Mouse (Mus musculus): ENCODE data around the gene Rasef. TPM values are rescaled to one million over a fixed set of nuclear protein-coding genes. Genes with fewer than 3 reads are reported as not detected.

Rasef gene
- polyA plus RNA-seq (2014; fragmentation: Nextera tagmentation; extraction: Ambion mirVana): 0.42 and 0.61 TPM in 2 replicates

DNA sequence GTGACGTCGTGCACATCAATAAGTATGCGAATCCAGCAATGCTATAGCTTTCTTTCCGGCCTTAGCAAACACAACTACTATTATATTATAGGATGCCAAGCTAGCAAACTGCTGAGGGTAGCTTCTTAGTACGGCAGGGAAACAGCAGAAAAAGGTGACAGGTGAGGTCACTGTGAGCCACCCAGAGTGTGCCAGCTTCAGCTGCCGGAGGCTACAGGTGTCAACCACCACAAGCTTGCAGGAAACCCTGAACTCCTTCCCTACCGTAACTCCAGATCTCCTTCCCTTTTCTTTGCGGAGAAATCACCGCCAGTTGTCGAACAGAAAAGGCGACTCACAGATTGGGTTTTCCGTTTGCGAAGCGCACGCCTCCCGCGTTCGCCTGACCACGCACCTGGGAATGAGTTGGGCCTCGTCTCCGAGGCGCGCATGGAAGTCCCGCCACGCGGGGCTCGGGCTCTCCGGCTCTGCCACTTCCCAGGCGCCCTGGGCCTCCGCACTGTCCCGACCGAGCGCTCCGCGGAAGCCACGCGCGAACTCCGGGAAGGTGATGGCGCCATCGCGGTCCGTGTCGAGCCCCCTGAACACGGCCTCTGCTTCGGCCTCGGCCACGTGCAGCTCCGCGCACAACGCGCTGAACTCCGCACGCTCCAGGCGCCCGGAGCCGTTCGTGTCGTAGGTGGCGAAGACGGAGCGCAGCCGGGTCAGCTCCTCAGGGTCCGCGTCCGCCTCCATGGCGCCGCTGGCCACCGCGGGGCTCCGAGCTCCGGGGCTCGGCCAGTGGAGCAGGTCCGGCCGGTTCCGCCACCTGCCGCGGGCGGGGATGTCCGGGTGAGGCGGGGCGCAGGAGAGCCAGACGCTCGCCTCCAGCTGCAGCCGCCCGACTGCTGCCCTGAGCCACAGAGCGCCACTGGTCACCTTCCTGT lies at the start of gene Rasef:
Rasef (minus strand) TSS at position 735 of the 926 bp plus-strand sequence.
- Histone ChIP-seq H3K36me3 (ENCODE audit: control insufficient read depth, insufficient read depth, low read length) (no peaks in the 10 kb centered on the region), H3K4me3 (ENCODE audit: low read depth, low read length) (peak within 1 kb of the TSS; percentile 43), H3K4me1 (ENCODE audit: control insufficient read depth, insufficient read depth, low read length) (0 out of 2 replicates have a peak, but pooled peaks cover 6% of the 10 kb centered on the region), H3K9ac (ENCODE audit: low read length) (peak within 1 kb of the TSS; percentile 50), H3K27ac (ENCODE audit: low read depth, low read length) (no peak within 1 kb of the TSS), H3K27me3 (ENCODE audit: control insufficient read depth, insufficient read depth, low read length) (peaks cover 16% of the 10 kb centered on the region), H3K9me3 (ENCODE audit: control insufficient read depth, low read length) (no peaks in the 10 kb centered on the region), H3K4me2 (ENCODE audit: low read depth) (peak within 1 kb of the TSS; percentile 89)
- WGBS: 6% methylated on average over 87 of the region's 87 CpGs
- DNase-seq (ENCODE audit: low spot score) (peak; percentile 63), ATAC-seq (ENCODE audit: insufficient read depth, low FRiP score, low TSS enrichment) (peak; percentile 71)

DNA sequence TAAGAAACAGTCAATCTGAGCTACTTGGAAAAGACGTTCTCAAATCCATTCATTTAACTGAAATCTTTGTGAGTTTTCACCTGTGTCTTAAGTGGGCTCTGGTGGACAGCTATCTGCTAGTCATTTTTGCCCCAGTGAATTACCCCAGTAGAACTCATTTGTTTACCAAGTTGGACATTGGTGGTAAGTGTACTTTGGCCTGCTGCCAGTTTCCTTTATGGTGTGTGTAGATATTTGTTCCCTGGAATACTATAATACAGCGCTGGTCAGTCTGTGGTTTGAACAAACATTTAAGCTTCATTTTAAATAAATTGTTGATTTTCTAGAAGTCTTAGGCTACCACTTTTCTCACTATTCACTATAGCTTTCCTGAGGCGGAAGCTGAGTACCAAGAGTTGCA lies 35.8 kb upstream of the Rasef start:
- Histone ChIP-seq H3K9ac (ENCODE audit: low read length) (no peak overlapping the region), H3K9me3 (ENCODE audit: control insufficient read depth, low read length) (no peaks in the 10 kb centered on the region), H3K27ac (ENCODE audit: low read depth, low read length) (no peak overlapping the region), H3K36me3 (ENCODE audit: control insufficient read depth, insufficient read depth, low read length) (no peaks in the 10 kb centered on the region), H3K4me2 (ENCODE audit: low read depth) (no peak overlapping the region), H3K4me1 (ENCODE audit: control insufficient read depth, insufficient read depth, low read length) (no peaks in the 10 kb centered on the region), H3K27me3 (ENCODE audit: control insufficient read depth, insufficient read depth, low read length) (no peaks in the 10 kb centered on the region), H3K4me3 (ENCODE audit: low read depth, low read length) (no peak overlapping the region)
- ATAC-seq (ENCODE audit: insufficient read depth, low FRiP score, low TSS enrichment) (no peak), DNase-seq (ENCODE audit: low spot score) (no peak)
- WGBS: 91% methylated on average over 3 of the region's 3 CpGs

DNA sequence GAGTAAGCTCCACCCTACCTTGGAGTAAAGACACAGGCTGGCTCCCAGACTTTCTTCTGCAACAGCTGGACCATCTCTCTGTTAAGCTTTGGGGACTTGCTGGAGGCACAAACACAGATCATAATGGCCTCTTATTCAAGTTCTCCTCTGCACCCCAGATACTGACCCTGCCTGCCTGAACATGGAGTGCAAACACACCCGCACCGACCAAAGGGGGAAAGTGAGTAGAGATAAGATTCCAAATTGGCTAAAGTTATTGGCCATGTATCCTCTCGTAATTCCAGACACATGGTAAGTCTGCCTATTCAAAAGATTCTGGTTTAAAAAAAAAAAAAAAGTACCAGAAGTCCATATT lies 369 bp upstream of the Rasef start:
- peaks cover 16% of the 10 kb centered on the region for H3K27me3 ChIP-seq (ENCODE audit: control insufficient read depth, insufficient read depth, low read length)
- DNase-seq (ENCODE audit: low spot score) (no peak), ATAC-seq (ENCODE audit: insufficient read depth, low FRiP score, low TSS enrichment) (peak; percentile 20)
- 0 out of 2 replicates have a peak, but pooled peaks cover 6% of the 10 kb centered on the region for H3K4me1 ChIP-seq (ENCODE audit: control insufficient read depth, insufficient read depth, low read length)
- H3K27ac ChIP-seq (ENCODE audit: low read depth, low read length): no peak overlapping the region
- no peaks in the 10 kb centered on the region for H3K36me3 ChIP-seq (ENCODE audit: control insufficient read depth, insufficient read depth, low read length)
- H3K4me2 ChIP-seq (ENCODE audit: low read depth): peak overlapping the region; percentile 89
- H3K9me3 ChIP-seq (ENCODE audit: control insufficient read depth, low read length): no peaks in the 10 kb centered on the region
- 43% methylated on average over 3 of the region's 3 CpGs for WGBS
- peak overlapping the region; percentile 50 for H3K9ac ChIP-seq (ENCODE audit: low read length)
- peak overlapping the region; percentile 43 for H3K4me3 ChIP-seq (ENCODE audit: low read depth, low read length)

DNA sequence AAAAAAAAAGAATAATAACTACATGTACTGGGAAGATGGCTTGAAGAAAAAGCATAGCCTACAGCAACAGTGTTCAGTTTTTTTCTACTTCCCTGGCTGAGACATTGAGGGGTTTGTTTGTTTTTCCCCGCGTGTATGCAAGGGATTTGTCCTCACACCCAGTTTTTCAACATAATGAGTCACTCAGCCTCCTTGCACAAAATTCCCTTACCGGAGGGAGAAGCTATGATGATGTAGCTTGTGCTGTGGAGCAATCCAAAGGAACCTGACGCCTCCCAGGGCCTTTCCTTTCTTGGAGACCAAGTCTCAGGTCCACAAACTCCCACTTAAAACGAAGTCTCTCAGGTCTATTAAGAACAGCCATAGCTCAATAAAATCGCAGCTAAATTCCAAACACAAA lies 1.3 kb downstream of the Rasef start:
- Histone ChIP-seq H3K36me3 (ENCODE audit: control insufficient read depth, insufficient read depth, low read length) (no peaks in the 10 kb centered on the region), H3K4me2 (ENCODE audit: low read depth) (no peak overlapping the region), H3K27ac (ENCODE audit: low read depth, low read length) (no peak overlapping the region), H3K27me3 (ENCODE audit: control insufficient read depth, insufficient read depth, low read length) (peaks cover 16% of the 10 kb centered on the region), H3K4me1 (ENCODE audit: control insufficient read depth, insufficient read depth, low read length) (0 out of 2 replicates have a peak, but pooled peaks cover 6% of the 10 kb centered on the region), H3K9me3 (ENCODE audit: control insufficient read depth, low read length) (no peaks in the 10 kb centered on the region), H3K4me3 (ENCODE audit: low read depth, low read length) (no peak overlapping the region), H3K9ac (ENCODE audit: low read length) (no peak overlapping the region)
- DNase-seq (ENCODE audit: low spot score): no peak
- WGBS: 58% methylated on average over 6 of the region's 6 CpGs
- no peak for ATAC-seq (ENCODE audit: insufficient read depth, low FRiP score, low TSS enrichment)

DNA sequence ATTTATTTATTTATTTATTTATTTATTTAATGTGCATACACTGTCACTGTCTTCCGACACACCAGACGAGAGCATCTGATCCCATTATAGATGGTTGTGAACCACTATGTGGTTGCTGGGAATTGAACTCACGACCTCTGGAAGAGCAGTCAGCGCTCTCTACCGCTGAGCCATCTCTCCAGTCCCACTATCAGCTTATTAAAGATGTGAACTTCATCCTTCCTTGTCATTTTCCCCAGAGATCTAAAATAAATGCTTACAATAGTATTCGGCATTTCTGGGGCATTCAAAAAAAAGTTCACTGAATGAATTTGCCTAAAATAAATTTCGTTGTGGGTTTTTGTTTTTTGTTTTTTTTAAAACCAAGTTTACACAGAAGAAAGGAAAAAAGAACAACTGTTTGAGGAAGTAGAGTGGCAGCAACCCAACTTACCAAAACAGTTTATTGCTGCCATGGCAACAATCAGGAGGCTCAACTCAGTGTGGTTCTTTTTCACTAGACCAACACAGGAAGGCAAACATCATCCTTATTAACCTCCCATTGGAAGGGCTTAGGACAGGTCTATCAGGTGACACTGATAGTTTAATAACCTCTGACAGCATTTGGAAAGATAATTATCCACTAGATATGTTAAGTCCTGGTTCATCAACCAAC lies 2.6 kb downstream of the Rasef start:
- H3K4me1 ChIP-seq (ENCODE audit: control insufficient read depth, insufficient read depth, low read length): 0 out of 2 replicates have a peak, but pooled peaks cover 6% of the 10 kb centered on the region
- no peak for DNase-seq (ENCODE audit: low spot score)
- H3K36me3 ChIP-seq (ENCODE audit: control insufficient read depth, insufficient read depth, low read length): no peaks in the 10 kb centered on the region
- no peak overlapping the region for H3K4me2 ChIP-seq (ENCODE audit: low read depth)
- H3K27ac ChIP-seq (ENCODE audit: low read depth, low read length): no peak overlapping the region
- no peak overlapping the region for H3K9ac ChIP-seq (ENCODE audit: low read length)
- 94% methylated on average over 7 of the region's 7 CpGs for WGBS
- no peaks in the 10 kb centered on the region for H3K9me3 ChIP-seq (ENCODE audit: control insufficient read depth, low read length)
- H3K27me3 ChIP-seq (ENCODE audit: control insufficient read depth, insufficient read depth, low read length): peaks cover 16% of the 10 kb centered on the region
- no peak overlapping the region for H3K4me3 ChIP-seq (ENCODE audit: low read depth, low read length)
- ATAC-seq (ENCODE audit: insufficient read depth, low FRiP score, low TSS enrichment): no peak

DNA sequence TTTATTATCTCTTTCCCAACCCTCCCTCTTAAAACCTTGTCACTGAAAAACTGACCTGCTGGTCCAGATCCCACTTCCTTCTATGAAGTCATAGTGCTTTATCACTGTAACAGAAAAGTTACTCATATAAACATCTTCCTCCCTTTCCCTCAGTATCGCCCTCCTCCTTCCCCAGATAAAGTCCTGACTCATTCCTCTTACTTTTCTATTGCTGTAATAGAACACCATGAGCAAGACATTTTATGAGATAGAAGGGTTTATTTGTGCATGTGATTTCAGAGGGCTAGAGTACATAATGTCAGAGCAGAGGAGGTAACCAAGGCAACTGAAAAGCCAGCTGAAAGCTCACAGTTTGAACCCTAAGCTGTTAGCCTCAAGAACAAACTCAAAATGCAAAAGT lies 6.6 kb downstream of the Rasef start:
- ATAC-seq (ENCODE audit: insufficient read depth, low FRiP score, low TSS enrichment) (no peak), DNase-seq (ENCODE audit: low spot score) (no peak)
- H3K9ac ChIP-seq (ENCODE audit: low read length): no peak overlapping the region
- H3K27me3 ChIP-seq (ENCODE audit: control insufficient read depth, insufficient read depth, low read length): no peaks in the 10 kb centered on the region
- H3K27ac ChIP-seq (ENCODE audit: low read depth, low read length): no peak overlapping the region
- H3K4me3 ChIP-seq (ENCODE audit: low read depth, low read length): no peak overlapping the region
- no peak overlapping the region for H3K4me2 ChIP-seq (ENCODE audit: low read depth)
- H3K36me3 ChIP-seq (ENCODE audit: control insufficient read depth, insufficient read depth, low read length): no peaks in the 10 kb centered on the region
- no peaks in the 10 kb centered on the region for H3K9me3 ChIP-seq (ENCODE audit: control insufficient read depth, low read length)
- H3K4me1 ChIP-seq (ENCODE audit: control insufficient read depth, insufficient read depth, low read length): no peaks in the 10 kb centered on the region
- WGBS: 83% methylated on average over 1 of the region's 1 CpGs

DNA sequence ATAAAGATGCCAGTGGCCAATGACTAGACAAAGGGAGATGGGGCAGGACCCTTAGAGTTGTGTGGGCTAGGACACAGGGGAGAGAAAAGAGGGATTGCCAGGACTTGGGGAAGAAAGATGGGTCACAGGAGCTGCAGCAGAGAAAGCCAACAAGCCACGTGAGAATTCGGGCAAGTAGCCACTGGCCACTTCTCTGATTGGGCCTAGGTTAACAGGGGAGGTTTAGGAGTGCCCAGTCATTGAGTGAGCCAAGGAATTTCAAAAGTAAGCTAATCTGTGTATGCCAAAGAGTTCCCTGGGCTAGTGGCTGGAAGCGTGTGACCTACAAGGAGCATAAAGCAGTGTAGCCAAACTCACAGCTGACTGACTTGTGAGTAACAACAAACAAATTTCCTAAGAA lies 9.7 kb downstream of the Rasef start:
- H3K9ac ChIP-seq (ENCODE audit: low read length): no peak overlapping the region
- WGBS: 88% methylated on average over 3 of the region's 3 CpGs
- no peak overlapping the region for H3K4me3 ChIP-seq (ENCODE audit: low read depth, low read length)
- no peak overlapping the region for H3K4me2 ChIP-seq (ENCODE audit: low read depth)
- ATAC-seq (ENCODE audit: insufficient read depth, low FRiP score, low TSS enrichment) (no peak), DNase-seq (ENCODE audit: low spot score) (no peak)
- no peaks in the 10 kb centered on the region for H3K9me3 ChIP-seq (ENCODE audit: control insufficient read depth, low read length)
- H3K27me3 ChIP-seq (ENCODE audit: control insufficient read depth, insufficient read depth, low read length): no peaks in the 10 kb centered on the region
- H3K36me3 ChIP-seq (ENCODE audit: control insufficient read depth, insufficient read depth, low read length): no peaks in the 10 kb centered on the region
- H3K27ac ChIP-seq (ENCODE audit: low read depth, low read length): no peak overlapping the region
- no peaks in the 10 kb centered on the region for H3K4me1 ChIP-seq (ENCODE audit: control insufficient read depth, insufficient read depth, low read length)

DNA sequence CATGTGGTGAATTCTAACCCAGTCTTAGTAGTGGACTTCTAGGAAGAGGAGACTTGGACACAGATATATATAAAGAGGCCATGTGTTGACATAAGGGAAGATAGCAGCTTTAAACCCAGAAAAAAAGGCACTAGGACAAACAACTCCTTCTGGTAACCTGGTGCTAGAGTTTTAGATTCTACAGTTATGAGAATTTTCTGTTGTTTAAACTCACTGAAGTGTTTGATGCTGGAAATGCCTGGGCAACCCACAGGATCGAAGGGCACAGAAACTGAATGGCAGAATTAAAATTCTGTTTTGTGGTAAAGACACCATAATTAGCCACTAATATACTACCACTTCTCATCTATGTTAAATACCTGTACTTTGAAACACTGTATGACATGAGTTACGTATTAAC lies 15.5 kb downstream of the Rasef start:
- no peaks in the 10 kb centered on the region for H3K4me1 ChIP-seq (ENCODE audit: control insufficient read depth, insufficient read depth, low read length)
- H3K36me3 ChIP-seq (ENCODE audit: control insufficient read depth, insufficient read depth, low read length): no peaks in the 10 kb centered on the region
- H3K4me2 ChIP-seq (ENCODE audit: low read depth): no peak overlapping the region
- WGBS: 90% methylated on average over 2 of the region's 2 CpGs
- no peaks in the 10 kb centered on the region for H3K27me3 ChIP-seq (ENCODE audit: control insufficient read depth, insufficient read depth, low read length)
- no peak overlapping the region for H3K9ac ChIP-seq (ENCODE audit: low read length)
- ATAC-seq (ENCODE audit: insufficient read depth, low FRiP score, low TSS enrichment) (no peak), DNase-seq (ENCODE audit: low spot score) (no peak)
- H3K9me3 ChIP-seq (ENCODE audit: control insufficient read depth, low read length): no peaks in the 10 kb centered on the region
- H3K4me3 ChIP-seq (ENCODE audit: low read depth, low read length): no peak overlapping the region
- no peak overlapping the region for H3K27ac ChIP-seq (ENCODE audit: low read depth, low read length)
